Mouse (Mus musculus) midbrain, postnatal 0 days (tissue): ENCODE data around the gene Cdc14a. TPM values are rescaled to one million over a fixed set of nuclear protein-coding genes. Genes with fewer than 3 reads are reported as not detected.

Experiments
- ATAC-seq: fragments of 200-750 bp; cut with Nextera tagmentation; 2 replicates; pipeline ENCODE4 v1.8.0; 2017; ENCODE audit warnings: moderate number of reproducible peaks, mild to moderate bottlenecking, moderate TSS enrichment, moderate library complexity; ENCODE audit not compliant: low FRiP score
- DNase-seq: peaks from one replicate; pipeline ENCODE4 v3.0.0-alpha.2; 2015; ENCODE audit warnings: low spot score
- H3K27ac ChIP-seq: fragments of 300-500 bp; sonication (generic); 2 replicates; pipeline ENCODE4 v1.5.1; 2014; ENCODE audit warnings: low read depth, mild to moderate bottlenecking, low read length, mixed read lengths
- H3K27me3 ChIP-seq: fragments of 300-500 bp; sonication (generic); 2 replicates; pipeline ENCODE4 v1.6.1; 2014; ENCODE audit warnings: low read length, control low read depth, mixed read lengths; ENCODE audit not compliant: insufficient read depth
- H3K36me3 ChIP-seq: fragments of 300-500 bp; sonication (generic); 2 replicates; pipeline ENCODE4 v1.6.1; 2014; ENCODE audit warnings: low read length, control low read depth, mixed read lengths; ENCODE audit not compliant: insufficient read depth
- H3K4me1 ChIP-seq: fragments of 300-500 bp; sonication (generic); 2 replicates; pipeline ENCODE4 v1.6.1; 2014; ENCODE audit warnings: mild to moderate bottlenecking, control low read depth, antibody characterized with exemption, low read length, mixed read lengths; ENCODE audit not compliant: insufficient read depth
- H3K4me2 ChIP-seq: fragments of 300-500 bp; sonication (generic); 2 replicates; pipeline ENCODE4 v1.6.1; 2014; ENCODE audit warnings: low read depth, mild to moderate bottlenecking, low read length, mixed read lengths; ENCODE audit not compliant: poor library complexity, severe bottlenecking
- H3K4me3 ChIP-seq: fragments of 300-500 bp; sonication (generic); 2 replicates; pipeline ENCODE4 v1.5.1; 2014; ENCODE audit warnings: low read depth, mild to moderate bottlenecking, low read length, moderate library complexity
- H3K9ac ChIP-seq: fragments of 300-500 bp; sonication (generic); replicated peaks from 2 replicates; pipeline ENCODE4 v1.6.1; 2014; ENCODE audit warnings: mild to moderate bottlenecking, low read length, moderate library complexity, mixed read lengths; ENCODE audit not compliant: poor library complexity, severe bottlenecking
- H3K9me3 ChIP-seq: fragments of 300-500 bp; sonication (generic); 2 replicates; pipeline ENCODE4 v1.6.1; 2016; ENCODE audit warnings: low read length, control low read depth
- CTCF ChIP-seq: IDR thresholded peaks from 2 replicates; pipeline ENCODE4 v1.5.1; 2016; ENCODE audit warnings: antibody characterized with exemption, mild to moderate bottlenecking
- WGBS: fragments of 180-500 bp; shearing (Covaris S2); extraction: QIAGEN DNeasy Blood & Tissue Kit; methylation state at CpG from one replicate; pipeline ENCODE4 v1.1.7; 2014; 5-methylcytosine and 5-hydroxymethylcytosine counted together
- polyA plus RNA-seq: library from polyadenylated mRNA; unstranded; fragments of >200 nt; fragmentation: Nextera tagmentation; extraction: Ambion mirVana; gene quantifications from 2 replicates; pipeline ENCODE4 v1.2.1, GENCODE M21; 2015
- total RNA-seq: library from RNA; depleted of rRNA; stranded (reverse); fragments of >200 nt; gene quantifications from 2 replicates; pipeline ENCODE4 v1.2.3, GENCODE M21; 2014

Gene Cdc14a
- total and polyA plus RNA-seq, 2 experiments from 2014 or later = 2.2 to 3.1 TPM

DNA sequence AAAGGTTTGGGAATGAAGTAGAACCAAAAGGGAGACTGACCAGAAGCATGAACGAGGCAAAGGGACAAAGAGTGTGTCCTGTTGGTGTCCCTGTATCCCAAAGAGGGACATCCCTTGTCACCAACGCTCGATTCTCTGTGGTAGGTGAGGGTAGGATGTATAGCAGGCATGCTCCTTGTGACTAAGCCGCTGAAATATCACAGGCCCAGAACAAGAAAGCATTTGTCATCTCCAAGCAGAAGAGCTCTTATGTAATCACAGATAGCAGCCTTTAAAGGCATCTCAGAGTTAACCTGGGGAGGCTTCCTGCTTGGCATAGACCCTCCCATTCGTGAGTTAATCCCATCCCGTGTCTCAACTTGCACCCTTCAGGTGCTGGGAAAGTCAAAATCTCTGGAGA, 179.4 kb downstream of the Cdc14a start:
- DNase-seq (no peak), ATAC-seq (no peak)
- TF ChIP-seq CTCF = no peak
- H3K4me1 ChIP-seq = no peaks in the 10 kb centered on the region
- no peak overlapping the region for H3K4me2 ChIP-seq
- H3K27ac ChIP-seq = no peak overlapping the region
- no peak overlapping the region for H3K9ac ChIP-seq
- no peaks in the 10 kb centered on the region for H3K36me3 ChIP-seq
- no peaks in the 10 kb centered on the region for H3K27me3 ChIP-seq
- H3K9me3 ChIP-seq = no peaks in the 10 kb centered on the region
- H3K4me3 ChIP-seq = no peak overlapping the region
- 71% methylated on average over 6 of the region's 6 CpGs for WGBS

DNA sequence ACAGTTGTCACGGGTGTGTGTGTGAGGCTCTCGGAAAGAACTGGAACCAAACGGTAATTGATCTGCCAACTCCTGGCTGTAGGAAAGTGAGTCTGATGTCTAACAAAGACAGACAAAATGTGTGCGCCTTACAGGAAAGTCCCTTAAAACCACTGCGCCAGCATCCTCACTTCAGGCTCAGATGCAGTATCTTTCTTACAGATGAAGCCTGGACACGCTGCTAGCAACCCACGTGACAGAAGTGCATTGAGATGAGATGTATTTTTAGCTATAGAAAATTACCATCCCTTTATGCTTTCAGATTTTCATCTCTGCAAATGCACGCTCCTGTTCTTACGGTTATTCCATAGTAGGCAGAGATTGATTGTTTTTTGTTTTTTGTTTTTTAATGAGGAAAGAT, 181.1 kb downstream of the Cdc14a start:
- 60% methylated on average over 9 of the region's 9 CpGs for WGBS
- H3K4me3 ChIP-seq = no peak overlapping the region
- H3K36me3 ChIP-seq = no peaks in the 10 kb centered on the region
- no peak overlapping the region for H3K27ac ChIP-seq
- H3K4me2 ChIP-seq = no peak overlapping the region
- no peak overlapping the region for H3K9ac ChIP-seq
- no peaks in the 10 kb centered on the region for H3K27me3 ChIP-seq
- TF ChIP-seq CTCF = no peak
- DNase-seq (no peak), ATAC-seq (no peak)
- H3K9me3 ChIP-seq = no peaks in the 10 kb centered on the region
- no peaks in the 10 kb centered on the region for H3K4me1 ChIP-seq

DNA sequence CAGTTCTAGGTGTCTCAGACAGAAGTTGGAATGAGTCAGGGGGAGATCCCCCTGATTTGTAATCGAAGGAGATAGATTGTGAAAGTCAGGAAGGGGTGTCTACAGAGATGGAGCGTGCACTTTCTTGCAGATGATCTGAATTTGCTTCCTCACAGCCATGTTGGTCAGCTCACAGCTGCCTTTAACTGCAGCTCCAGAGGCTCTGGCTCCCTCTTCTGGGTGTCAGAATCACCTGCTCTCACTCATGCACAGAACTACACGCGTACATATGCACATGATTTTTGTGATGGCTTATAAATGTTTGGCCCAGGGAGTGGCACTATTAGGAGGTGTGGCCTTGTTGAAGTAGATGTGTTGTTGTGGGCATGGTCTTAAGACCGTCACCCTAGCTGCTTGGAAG, 186.3 kb downstream of the Cdc14a start:
- H3K27ac ChIP-seq = no peak overlapping the region
- DNase-seq (no peak), ATAC-seq (no peak)
- no peaks in the 10 kb centered on the region for H3K27me3 ChIP-seq
- H3K4me3 ChIP-seq = no peak overlapping the region
- no peak overlapping the region for H3K4me2 ChIP-seq
- no peaks in the 10 kb centered on the region for H3K9me3 ChIP-seq
- WGBS = 89% methylated on average over 5 of the region's 5 CpGs
- no peak overlapping the region for H3K9ac ChIP-seq
- H3K4me1 ChIP-seq = no peaks in the 10 kb centered on the region
- H3K36me3 ChIP-seq = no peaks in the 10 kb centered on the region
- peak; percentile 28 for TF ChIP-seq CTCF

DNA sequence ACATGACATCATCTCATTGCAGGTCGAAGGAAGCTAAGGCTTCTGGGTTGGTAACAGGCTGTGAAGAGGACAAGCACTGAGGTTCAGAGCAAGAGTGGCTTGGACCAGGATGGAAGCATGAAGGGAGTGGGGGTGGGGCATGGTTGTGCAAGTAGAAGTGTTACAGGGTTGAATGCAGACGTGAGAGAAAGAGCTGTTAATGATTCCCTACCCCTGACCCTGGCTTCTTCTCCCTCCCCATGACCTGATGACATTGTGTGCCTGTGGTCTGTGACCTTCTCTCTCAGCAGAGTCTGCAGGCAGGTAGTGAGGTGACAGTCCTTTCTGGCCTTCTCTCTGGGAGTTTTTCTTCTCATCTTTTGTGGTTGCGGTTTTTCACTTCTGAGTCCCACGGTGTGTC, 187.0 kb downstream of the Cdc14a start:
- no peak for DNase-seq
- no peak for ATAC-seq
- 81% methylated on average over 4 of the region's 4 CpGs for WGBS
- Histone ChIP-seq H3K27ac (no peak overlapping the region), H3K27me3 (no peaks in the 10 kb centered on the region), H3K4me1 (no peaks in the 10 kb centered on the region), H3K9me3 (no peaks in the 10 kb centered on the region), H3K4me3 (no peak overlapping the region), H3K9ac (no peak overlapping the region), H3K4me2 (no peak overlapping the region), H3K36me3 (no peaks in the 10 kb centered on the region)
- TF ChIP-seq CTCF = no peak

DNA sequence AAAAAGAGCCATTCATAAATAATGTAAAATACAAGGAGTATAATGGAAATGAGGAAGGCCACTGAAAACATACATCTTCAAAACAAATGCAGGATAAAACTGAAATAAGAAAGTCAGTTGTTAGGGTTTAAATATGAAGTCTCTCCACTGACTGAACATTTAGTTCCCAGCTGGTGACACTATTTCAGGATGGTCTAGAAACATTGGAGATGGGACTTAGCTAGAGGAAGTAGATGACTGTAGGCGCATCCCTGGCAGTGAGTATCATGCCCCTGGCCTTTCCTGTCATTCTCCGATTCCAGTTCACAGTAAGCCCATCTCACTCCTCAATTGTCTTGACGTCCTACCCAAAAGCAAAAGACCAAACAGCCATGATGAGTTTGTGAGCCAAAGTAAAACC, 190.3 kb downstream of the Cdc14a start:
- no peak for ATAC-seq
- Histone ChIP-seq H3K4me2 (no peak overlapping the region), H3K4me3 (no peak overlapping the region), H3K27me3 (no peaks in the 10 kb centered on the region), H3K9ac (no peak overlapping the region), H3K36me3 (no peaks in the 10 kb centered on the region), H3K27ac (no peak overlapping the region), H3K9me3 (no peaks in the 10 kb centered on the region), H3K4me1 (no peaks in the 10 kb centered on the region)
- no peak for DNase-seq
- TF ChIP-seq CTCF = no peak
- WGBS = 81% methylated on average over 3 of the region's 3 CpGs

GRCm38 (mm10) chr3:116232763-116233162, 191.1 kb downstream of the Cdc14a start:
- no peak for DNase-seq
- H3K36me3 ChIP-seq = no peaks in the 10 kb centered on the region
- no peaks in the 10 kb centered on the region for H3K4me1 ChIP-seq
- 92% methylated on average over 5 of the region's 5 CpGs for WGBS
- H3K4me3 ChIP-seq = no peak overlapping the region
- no peak overlapping the region for H3K4me2 ChIP-seq
- no peak for TF ChIP-seq CTCF
- H3K27me3 ChIP-seq = no peaks in the 10 kb centered on the region
- H3K27ac ChIP-seq = no peak overlapping the region
- no peak for ATAC-seq
- H3K9ac ChIP-seq = no peak overlapping the region
- H3K9me3 ChIP-seq = no peaks in the 10 kb centered on the region
